Mouse (Mus musculus) effector memory CD4-positive, alpha-beta T cell, adult 7 months (primary cell): ENCODE results near the gene Ccl8. TPM values are rescaled to one million over a fixed set of nuclear protein-coding genes. Genes with fewer than 3 reads are reported as not detected.

Source experiments
- polyA plus RNA-seq: library from polyadenylated mRNA; unstranded; fragments of 100-300 nt; shearing (Covaris generic); gene quantifications from one replicate; pipeline ENCODE4 v1.2.1, GENCODE M21; 2017

The Ccl8 gene
- not detected for polyA plus RNA-seq

DNA sequence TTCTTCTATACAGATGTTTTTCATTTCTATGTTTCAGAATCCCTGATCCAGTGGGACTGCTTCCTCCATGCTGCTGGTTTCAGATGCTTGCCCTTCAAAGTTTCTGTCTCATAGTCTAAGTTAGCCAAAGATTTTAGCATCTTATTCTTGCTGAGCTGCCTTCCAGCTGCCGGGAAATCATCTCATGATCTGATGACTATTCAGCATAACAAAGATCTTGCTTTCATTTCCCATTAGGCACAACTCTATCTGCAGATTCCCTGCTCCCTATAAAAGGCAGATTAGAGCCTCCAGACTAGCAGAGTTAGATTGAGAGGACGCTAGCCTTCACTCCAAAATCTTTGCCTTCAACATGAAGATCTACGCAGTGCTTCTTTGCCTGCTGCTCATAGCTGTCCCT, at the start of gene Ccl8:
TSS of gene Ccl8 (plus strand) at position 301 of the 400 bp plus-strand sequence.

GRCm38 (mm10) chr11:82101529-82101928, 13.5 kb upstream of the Ccl8 start, which contains the start of gene Ccl12:
TSS of gene Ccl12 (plus strand) at chr11:82101845.

Other genes with a start within 250 kb of the Ccl8 start
- 0.21 TPM for gene Asic2, start 146.7 kb upstream of the Ccl8 start, polyA plus RNA-seq
- not detected for gene Ccl2, start 79.6 kb upstream of the Ccl8 start, polyA plus RNA-seq
- not detected for gene Gm17268, start 76.6 kb upstream of the Ccl8 start, polyA plus RNA-seq
- gene Ccl7, start 69.5 kb upstream of the Ccl8 start, polyA plus RNA-seq = not detected
- gene Ccl11, start 57.4 kb upstream of the Ccl8 start, polyA plus RNA-seq = not detected
- not detected for gene Ccl12, start 13.3 kb upstream of the Ccl8 start, polyA plus RNA-seq
- gene Ccl1, start 190.5 kb downstream of the Ccl8 start, polyA plus RNA-seq = 21.4 TPM